Mouse (Mus musculus) spleen, adult 12 weeks (tissue): ENCODE results near the gene Dynlt3.
"Not testable (repeated sequence)": the region's sequence is repeated elsewhere in the genome, so short reads cannot be mapped to it uniquely, and the experiment has no call there.

ENCODE experiments used
- DNase-seq: peaks from one replicate; pipeline ENCODE4 v3.0.0; 2022; ENCODE audit warnings: low spot score

Gene Dynlt3

DNA sequence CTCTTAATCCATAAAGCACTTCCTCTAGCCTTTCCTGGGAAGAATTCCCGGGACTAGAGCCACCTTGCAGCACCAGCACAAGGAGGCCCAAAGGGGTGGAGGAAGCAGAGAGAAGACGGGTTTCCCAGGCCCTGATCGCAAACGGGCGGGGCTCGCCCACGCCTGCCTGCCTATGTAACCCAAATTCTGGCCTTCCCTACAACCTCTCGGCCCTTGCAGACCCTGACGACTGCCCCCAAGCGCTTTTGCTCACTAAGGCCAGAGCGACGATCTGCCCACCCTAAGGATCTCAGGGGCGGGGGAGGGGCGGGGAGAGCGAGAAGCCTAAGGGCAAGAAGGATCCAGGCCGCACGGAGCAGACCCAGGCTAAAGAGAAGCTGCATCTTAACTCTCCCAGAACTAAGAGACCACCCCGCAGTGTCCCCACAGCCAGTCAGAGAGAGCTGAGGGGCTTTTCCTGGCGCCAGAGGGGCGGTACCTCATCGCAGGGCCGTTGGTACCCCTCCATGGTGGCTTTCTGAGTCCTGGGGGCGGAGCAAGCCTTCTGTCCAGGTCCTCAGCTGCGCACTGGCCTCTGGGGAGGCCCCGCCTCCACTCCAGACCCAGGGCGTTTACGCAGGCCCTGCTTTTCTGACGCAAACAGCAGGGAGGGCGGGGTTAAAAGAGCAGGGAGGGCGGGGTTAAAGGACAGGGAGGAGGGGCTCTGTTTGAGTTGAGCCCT lies at the start of gene Dynlt3:
Gene Dynlt3 (minus strand): TSS at position 613 of the 721 bp plus-strand sequence.
- peak; percentile 58 for DNase-seq

DNA sequence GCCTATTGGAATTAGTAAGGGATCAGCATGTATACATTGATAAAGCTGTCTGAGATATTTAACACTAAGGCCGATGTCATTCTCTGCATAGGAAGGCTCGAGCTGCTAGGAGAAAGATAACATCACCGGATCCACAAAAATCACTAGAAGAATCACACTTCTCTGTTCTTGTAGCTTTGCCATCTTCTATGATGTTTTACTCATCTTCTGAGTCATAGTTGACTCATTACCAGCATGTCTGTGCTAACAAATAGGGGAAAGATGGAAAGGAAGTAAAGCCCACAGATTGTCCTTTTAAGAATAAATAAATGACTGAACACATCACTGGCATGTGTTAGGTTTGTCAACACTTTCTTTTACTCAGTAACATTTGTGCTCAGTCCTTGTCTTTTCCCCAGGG lies 37.0 kb upstream of the Dynlt3 start:
- DNase-seq: no peak

DNA sequence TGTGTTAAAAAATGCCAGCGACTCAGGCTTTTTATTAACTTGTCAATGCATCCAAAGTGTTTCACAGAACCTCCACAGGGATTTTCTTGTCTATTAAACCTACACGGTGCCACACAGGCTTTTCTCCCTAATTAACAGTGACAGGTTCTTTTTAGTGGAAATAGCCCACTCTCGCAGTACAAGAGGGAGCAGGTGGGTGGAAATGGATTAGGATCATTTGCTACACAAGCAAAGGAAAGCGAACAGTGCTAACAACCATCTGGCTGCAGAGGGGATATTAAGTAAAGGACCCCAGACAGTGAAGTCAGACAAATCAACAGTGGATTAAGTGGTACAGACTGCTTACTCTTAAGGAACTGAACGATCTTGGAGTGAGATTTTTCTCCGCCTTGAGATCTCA lies 33.2 kb upstream of the Dynlt3 start:
- DNase-seq: no peak

DNA sequence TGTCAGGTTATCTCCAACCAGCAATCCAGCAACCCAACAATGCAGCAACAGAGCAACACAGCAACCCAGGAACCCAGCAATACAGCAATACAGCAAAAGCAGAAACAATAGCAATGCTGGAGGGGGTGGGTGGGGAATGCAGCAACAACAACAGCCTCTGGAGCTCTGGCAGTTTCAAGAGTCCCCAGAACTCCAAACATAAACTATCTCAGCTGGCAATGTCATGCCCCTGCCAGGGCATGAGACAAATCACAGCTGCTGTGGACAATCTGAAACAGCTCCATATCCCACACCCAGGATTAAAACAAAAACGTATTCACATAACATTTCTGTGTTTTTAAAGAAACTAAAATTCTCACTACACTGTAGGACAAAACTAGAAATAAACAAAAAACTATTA lies 9.2 kb upstream of the Dynlt3 start:
- DNase-seq: no peak

DNA sequence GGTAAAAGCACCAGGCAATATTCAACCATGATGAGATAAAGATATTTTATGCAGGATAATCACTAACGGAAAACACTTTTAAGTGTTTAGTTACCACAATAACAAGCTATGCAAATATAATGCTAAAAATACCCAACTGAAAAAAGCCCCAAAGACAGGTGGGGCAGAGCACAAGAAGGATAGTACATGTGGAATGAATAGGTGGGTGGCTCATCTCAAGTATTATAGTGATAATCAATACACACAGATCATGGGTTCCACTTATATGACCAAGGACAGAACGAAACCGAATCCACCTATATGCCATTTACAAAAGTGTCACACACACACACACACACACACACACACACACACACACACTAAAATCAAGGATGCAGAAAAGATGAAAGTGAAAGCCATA lies 8.6 kb upstream of the Dynlt3 start:
- no peak for DNase-seq

DNA sequence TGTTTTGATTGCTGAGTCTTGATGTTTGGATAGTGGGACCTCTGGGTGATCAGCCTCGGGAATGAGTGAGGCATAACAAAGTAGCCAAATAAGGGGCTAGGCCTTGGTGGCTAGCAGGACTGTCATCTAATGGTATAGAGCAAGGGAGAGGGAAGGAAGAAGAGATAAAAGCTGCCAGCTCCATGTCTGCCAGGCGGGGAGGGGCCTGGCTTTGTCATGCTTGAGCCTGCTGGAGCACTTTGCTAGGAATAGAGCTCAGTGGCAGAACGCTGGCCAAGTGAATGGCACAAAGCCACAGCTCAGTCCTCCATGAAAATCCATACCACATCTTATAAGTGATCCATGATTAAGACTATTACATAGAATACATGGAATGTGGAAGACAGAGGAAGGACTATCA lies 10.0 kb downstream of the Dynlt3 start:
- no peak for DNase-seq

DNA sequence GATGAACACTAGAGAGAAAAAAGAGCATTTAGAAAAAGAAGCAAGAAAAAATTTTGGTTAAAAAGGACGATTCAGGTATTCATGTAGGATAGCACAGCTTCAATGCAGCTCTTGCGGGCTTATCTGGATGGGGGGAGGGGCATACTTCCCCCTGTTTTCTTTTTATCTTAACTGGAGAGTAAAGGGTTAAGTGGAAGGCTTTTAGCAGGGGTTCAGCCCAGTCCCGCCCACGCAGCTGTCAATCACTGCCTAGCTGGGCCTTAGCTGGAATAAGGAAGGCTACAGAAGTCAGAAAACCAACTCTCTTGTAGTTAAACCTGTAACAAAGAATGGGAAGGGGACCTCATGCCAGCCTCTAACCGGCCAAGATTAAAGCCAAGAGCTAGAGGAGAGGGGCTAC lies 22.2 kb downstream of the Dynlt3 start:
- DNase-seq: not testable (repeated sequence)

DNA sequence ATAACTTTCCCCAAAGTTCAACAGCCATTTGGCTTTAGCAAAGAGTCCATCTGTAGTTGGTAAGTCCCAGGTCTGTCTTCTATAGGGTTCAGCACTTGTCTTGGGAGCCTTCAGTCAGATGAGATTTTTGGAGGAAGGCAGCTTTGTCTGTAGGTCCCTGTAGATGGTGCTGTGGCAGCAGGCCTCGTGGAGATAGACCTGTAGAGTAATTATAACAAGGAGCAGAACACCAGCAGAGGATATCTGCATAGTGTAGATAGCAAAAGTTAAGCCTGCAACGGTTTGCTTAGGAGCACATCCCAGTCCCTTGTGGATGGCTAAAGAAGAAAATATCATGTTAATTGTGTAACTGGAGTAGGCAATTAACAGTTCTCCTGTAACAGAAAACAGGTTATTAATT lies 22.7 kb downstream of the Dynlt3 start:
- DNase-seq: not testable (repeated sequence)
